Mouse (Mus musculus): Measurements from ENCODE around the gene Gm20830. TPM values are rescaled to one million over a fixed set of nuclear protein-coding genes. Genes with fewer than 3 reads are reported as not detected.
"Not testable (repeated sequence)": the region's sequence is repeated elsewhere in the genome, so short reads cannot be mapped to it uniquely, and the experiment has no call there.

Gene Gm20830
- polyA plus RNA-seq (2012; rRNA removed), result not detected in 2 replicates

- WGBS, result 18% methylated on average over 3 of the region's 3 CpGs
- DNase-seq (ENCODE audit: low read depth, low spot score), result not testable (repeated sequence)
Observed at GRCm38 (mm10) chrY:6918182-6918581, at the start of gene Gm20830. Gene Gm20830, minus strand, starts transcription at chrY:6918282.

Other genes starting within 250 kb of the Gm20830 start
- gene Gm21719, start 235.4 kb downstream of the Gm20830 start, polyA plus RNA-seq (2012; rRNA removed), result not detected in 2 replicates